12 mouse cellular contexts compared by ENCODE assay signal in genomic region chr12:84180090-84180489, GRCm38 (mm10). TPM values are rescaled to one million over a fixed set of nuclear protein-coding genes. Genes with fewer than 3 reads are reported as not detected.
DNase-seq lines count a peak whose midpoint lies in the region; ATAC-seq lines count a peak whose summit lies in the region.
"Had no signal": no experiment of that assay in that cellular context is flagged by ENCODE, and none has a peak within 500 bp of the region (broad histone marks: within the 10 kb centered on the region; RNA-seq: fewer than 3 reads in every experiment).

No protein-coding gene starts in this region.

- H3K36me3 ChIP-seq in heart, embryonic 11.5 days (ENCODE audit: control insufficient read depth, insufficient read depth, low read length) = no peaks in the 10 kb centered on the region
- H3K36me3 ChIP-seq in lung, embryonic 16.5 days (ENCODE audit: control insufficient read depth, insufficient read depth, low read length) = no peaks in the 10 kb centered on the region
- H3K36me3 ChIP-seq in forebrain, embryonic 14.5 days (ENCODE audit: control insufficient read depth, insufficient read depth, low read length) = no peaks in the 10 kb centered on the region
- no peaks in the 10 kb centered on the region for H3K36me3 ChIP-seq in neural tube, embryonic 14.5 days (ENCODE audit: control insufficient read depth, insufficient read depth, low read length)

- no peaks in the 10 kb centered on the region for H3K9me3 ChIP-seq in heart, embryonic 11.5 days (replicated peaks; ENCODE audit: control insufficient read depth, low read length)
- H3K9me3 ChIP-seq in lung, embryonic 16.5 days (ENCODE audit: control insufficient read depth, low read length) = no peaks in the 10 kb centered on the region
- H3K9me3 ChIP-seq in forebrain, embryonic 14.5 days (replicated peaks; ENCODE audit: control insufficient read depth, low read length) = no peaks in the 10 kb centered on the region
- no peaks in the 10 kb centered on the region for H3K9me3 ChIP-seq in neural tube, embryonic 14.5 days (ENCODE audit: control insufficient read depth, low read length)

- no peak overlapping the region for H3K27ac ChIP-seq in heart, embryonic 11.5 days (ENCODE audit: low read depth, low read length)
- peak overlapping the region; percentile 34 for H3K27ac ChIP-seq in lung, embryonic 16.5 days (ENCODE audit: low read length)
- peak overlapping the region; percentile 56 for H3K27ac ChIP-seq in forebrain, embryonic 14.5 days (ENCODE audit: low read depth, low read length)
- H3K27ac ChIP-seq in neural tube, embryonic 14.5 days (ENCODE audit: low read depth, low read length) = 0 out of 2 replicates have a peak overlapping the region, but pooled peaks have one; percentile 18
- H3K27ac ChIP-seq: left cerebral cortex, adult 2 months had no signal

- 0 out of 2 replicates have a peak overlapping the region, but pooled peaks have one; percentile 16 for H3K9ac ChIP-seq in heart, embryonic 11.5 days (ENCODE audit: low read depth, low read length)
- H3K9ac ChIP-seq in lung, embryonic 16.5 days (ENCODE audit: low read length) = peak overlapping the region; percentile 39
- no peak overlapping the region for H3K9ac ChIP-seq in forebrain, embryonic 14.5 days (ENCODE audit: low read length)
- 0 out of 2 replicates have a peak overlapping the region, but pooled peaks have one; percentile 29 for H3K9ac ChIP-seq in neural tube, embryonic 14.5 days (replicated peaks; ENCODE audit: low read depth, low read length)

- WGBS in heart, embryonic 11.5 days (ENCODE audit: insufficient replicate concordance) = 62% methylated on average over 3 of the region's 3 CpGs
- WGBS in lung, embryonic 16.5 days = 22% methylated on average over 3 of the region's 3 CpGs
- WGBS in forebrain, embryonic 14.5 days = 27% methylated on average over 3 of the region's 3 CpGs
- 60% methylated on average over 3 of the region's 3 CpGs for WGBS in neural tube, embryonic 14.5 days

- peak overlapping the region; percentile 39; the same call in 1 of the 2 replicates for H3K4me2 ChIP-seq in heart, embryonic 11.5 days
- no peak overlapping the region for H3K4me2 ChIP-seq in lung, embryonic 16.5 days (ENCODE audit: low read depth, low read length)
- H3K4me2 ChIP-seq in forebrain, embryonic 14.5 days (ENCODE audit: low read length) = no peak overlapping the region
- no peak overlapping the region for H3K4me2 ChIP-seq in neural tube, embryonic 14.5 days (ENCODE audit: low read depth, low read length)

- H3K27me3 ChIP-seq in heart, embryonic 11.5 days (ENCODE audit: control insufficient read depth, insufficient read depth, low read length) = no peaks in the 10 kb centered on the region
- H3K27me3 ChIP-seq in lung, embryonic 16.5 days (ENCODE audit: control insufficient read depth, insufficient read depth, low read depth, low read length) = no peaks in the 10 kb centered on the region
- no peaks in the 10 kb centered on the region for H3K27me3 ChIP-seq in forebrain, embryonic 14.5 days (replicated peaks; ENCODE audit: control insufficient read depth, insufficient read depth, low read length)
- H3K27me3 ChIP-seq in neural tube, embryonic 14.5 days (ENCODE audit: control insufficient read depth, insufficient read depth, low read length) = no peaks in the 10 kb centered on the region
- H3K27me3 ChIP-seq: CH12.LX had no signal

- ATAC-seq in heart, embryonic 11.5 days (replicated peaks; ENCODE audit: insufficient number of reproducible peaks, low FRiP score, low TSS enrichment) = no peak
- no peak for ATAC-seq in lung, embryonic 16.5 days (ENCODE audit: low read depth)
- no peak for ATAC-seq in forebrain, embryonic 14.5 days
- ATAC-seq in neural tube, embryonic 14.5 days (ENCODE audit: low read depth) = no peak

- intact Hi-C loops in heart, postnatal 10 days (cut with DNase I) = no loop called here

- no peak for DNase-seq in heart, postnatal 10 days
- DNase-seq in lung, postnatal 4 days = no peak
- DNase-seq in forebrain, embryonic 14.5 days (ENCODE audit: low spot score) = peak; percentile 50
- DNase-seq in Muller cell, postnatal 12 days (ENCODE audit: inconsistent ontology term) = no peak
- DNase-seq in right cerebral cortex, adult 2 months (ENCODE audit: low spot score in 2 of 2) = no peak
- DNase-seq: gastrocnemius, postnatal 14 days had no signal

- no peak overlapping the region for H3K4me3 ChIP-seq in heart, embryonic 11.5 days (ENCODE audit: low read depth, low read length)
- H3K4me3 ChIP-seq in lung, embryonic 16.5 days (ENCODE audit: low read length) = no peak overlapping the region
- H3K4me3 ChIP-seq in forebrain, embryonic 14.5 days (ENCODE audit: low read depth, low read length) = no peak overlapping the region
- no peak overlapping the region for H3K4me3 ChIP-seq in neural tube, embryonic 14.5 days (ENCODE audit: low read depth, low read length)
- H3K4me3 ChIP-seq: left cerebral cortex, adult 2 months; myocyte had no signal

- peaks cover 68% of the 10 kb centered on the region for H3K4me1 ChIP-seq in heart, embryonic 11.5 days (ENCODE audit: control insufficient read depth, insufficient read depth, low read length)
- peaks cover 75% of the 10 kb centered on the region for H3K4me1 ChIP-seq in lung, embryonic 16.5 days (replicated peaks; ENCODE audit: control insufficient read depth, insufficient read depth, low read length)
- H3K4me1 ChIP-seq in forebrain, embryonic 14.5 days (ENCODE audit: control insufficient read depth, insufficient read depth, low read length) = peaks cover 61% of the 10 kb centered on the region
- H3K4me1 ChIP-seq in neural tube, embryonic 14.5 days (ENCODE audit: control insufficient read depth, insufficient read depth, low read length) = peaks cover 50% of the 10 kb centered on the region

RNA-seq across cellular contexts. Expression of gene Pnma1, which starts 31.8 kb away (rescaled TPM):
- polyA plus RNA-seq in heart, embryonic 11.5 days (2014; fragmentation: Nextera tagmentation; extraction: Ambion mirVana) = 0.50 and 0.62 TPM in 2 replicates
- under 1 TPM; 0.35 to 0.43 TPM for total RNA-seq in heart, postnatal 10 days (2021)
- polyA plus RNA-seq in lung, embryonic 16.5 days (2015; fragmentation: Nextera tagmentation; extraction: Ambion mirVana) = 2.0 and 2.2 TPM in 2 replicates
- 4.1 and 6.0 TPM in 2 replicates for polyA plus RNA-seq in forebrain, embryonic 14.5 days (2014; fragmentation: Nextera tagmentation; extraction: Ambion mirVana)
- polyA plus RNA-seq in neural tube, embryonic 14.5 days (2014; fragmentation: Nextera tagmentation; extraction: Ambion mirVana) = 3.4 and 3.9 TPM in 2 replicates

RNA-seq across cellular contexts. Expression of gene Elmsan1, which starts 38.6 kb away (rescaled TPM):
- polyA plus RNA-seq in heart, embryonic 11.5 days (2014; fragmentation: Nextera tagmentation; extraction: Ambion mirVana) = 5.9 and 7.1 TPM in 2 replicates
- total RNA-seq in heart, postnatal 10 days (2021) = 10 to 100 TPM; 19.5 to 20.3 TPM
- polyA plus RNA-seq in lung, embryonic 16.5 days (2015; fragmentation: Nextera tagmentation; extraction: Ambion mirVana) = 11.1 and 12.1 TPM in 2 replicates
- 3.2 and 3.4 TPM in 2 replicates for polyA plus RNA-seq in forebrain, embryonic 14.5 days (2014; fragmentation: Nextera tagmentation; extraction: Ambion mirVana)
- polyA plus RNA-seq in neural tube, embryonic 14.5 days (2014; fragmentation: Nextera tagmentation; extraction: Ambion mirVana) = 4.2 and 4.5 TPM in 2 replicates
